Mouse (Mus musculus): ENCODE measurements at regions not wholly inside any gene's neighbourhood (a gene's known extent, or its start where the extent isn't known, plus 50 kb on each side); places are given as distances from the start of the nearest gene placed in this dataset.

DNA sequence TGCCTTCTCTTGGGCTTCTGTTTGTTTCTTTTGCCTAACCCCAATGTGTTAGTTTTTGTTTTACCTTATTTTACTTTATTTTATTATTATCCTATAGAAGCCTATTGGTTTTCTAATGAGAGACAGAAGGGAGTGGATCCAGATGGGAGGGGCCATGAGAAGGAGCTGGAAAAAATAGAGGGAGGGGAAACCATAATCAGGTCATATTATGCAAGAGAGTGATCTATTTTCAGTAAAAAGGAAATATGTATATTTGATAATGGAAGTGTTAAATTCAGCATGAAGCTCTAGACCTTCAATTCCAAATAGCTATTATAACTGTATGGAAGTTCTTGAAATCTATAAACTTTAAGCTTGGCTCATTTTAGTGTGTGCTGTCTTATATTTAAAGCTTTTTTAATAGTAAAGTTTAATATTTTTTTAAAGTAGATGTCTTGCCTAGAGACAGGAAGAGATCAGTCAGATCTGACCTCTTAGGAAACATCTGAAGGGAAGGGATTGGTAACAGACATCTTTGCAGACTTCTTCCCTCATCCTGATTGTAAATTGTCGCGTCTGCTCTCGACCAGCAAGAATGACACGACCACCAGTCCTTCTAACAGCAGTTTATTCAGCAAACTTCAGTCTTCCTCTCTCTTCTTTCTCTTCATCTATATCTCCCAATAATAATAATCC, 87.8 kb upstream of the Supt20 start:
- H3K9ac ChIP-seq (ENCODE audit: low read depth, poor library complexity, severe bottlenecking) = no peak overlapping the region
- no peaks in the 10 kb centered on the region for H3K4me1 ChIP-seq (ENCODE audit: control insufficient read depth, insufficient read depth, low read length)
- no peak overlapping the region for H3K4me3 ChIP-seq (ENCODE audit: low read depth, low read length)
- H3K27me3 ChIP-seq (ENCODE audit: control insufficient read depth, insufficient read depth, low read length, poor library complexity, severe bottlenecking) = no peaks in the 10 kb centered on the region
- H3K9me3 ChIP-seq (replicated peaks; ENCODE audit: control insufficient read depth, insufficient read depth, low read length, poor library complexity, severe bottlenecking) = no peaks in the 10 kb centered on the region; the same call in 1 of the 2 replicates
- H3K36me3 ChIP-seq (ENCODE audit: control insufficient read depth, insufficient read depth, low read length, poor library complexity, severe bottlenecking) = no peaks in the 10 kb centered on the region
- TF ChIP-seq CTCF (IDR thresholded peaks at IDR 0.05; ENCODE audit: low read depth, low read length) (no peak), EP300 (IDR thresholded peaks at IDR 0.05; ENCODE audit: insufficient read depth, low read depth, low read length) (no peak), POLR2A (IDR thresholded peaks at IDR 0.05; ENCODE audit: insufficient read depth, low read length) (no peak)
- no peak overlapping the region for H3K27ac ChIP-seq (ENCODE audit: insufficient read depth, low read length)

DNA sequence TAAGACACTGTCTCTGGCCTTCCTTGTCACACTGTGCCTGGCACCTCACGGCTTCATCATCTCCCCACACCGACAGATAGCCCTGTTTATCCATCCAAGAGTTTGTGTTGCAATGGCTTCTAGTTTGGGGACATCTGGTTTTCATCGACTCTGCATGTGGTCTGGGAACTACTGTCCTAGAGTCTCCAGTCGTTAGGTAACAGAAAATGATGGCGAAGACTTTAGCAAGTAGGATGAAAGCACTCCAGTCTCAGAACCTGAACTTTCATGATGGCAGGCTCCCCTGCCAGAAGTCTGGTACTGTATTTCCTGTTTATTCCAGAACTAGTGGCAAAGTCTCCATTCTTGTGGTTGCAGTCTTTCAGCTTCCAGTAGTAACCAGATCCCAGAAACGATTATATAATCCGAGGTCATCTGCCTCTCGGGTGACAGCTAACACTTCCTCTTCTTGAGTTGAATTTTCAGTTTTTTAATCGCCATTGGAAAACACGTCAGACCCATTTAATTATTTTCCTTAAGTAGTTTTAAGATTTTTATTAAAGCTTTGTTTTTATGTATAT, 81.1 kb upstream of the Supt20 start:
- Histone ChIP-seq H3K36me3 (ENCODE audit: control insufficient read depth, insufficient read depth, low read length, poor library complexity, severe bottlenecking) (no peaks in the 10 kb centered on the region), H3K4me1 (ENCODE audit: control insufficient read depth, insufficient read depth, low read length) (no peaks in the 10 kb centered on the region), H3K27ac (ENCODE audit: insufficient read depth, low read length) (no peak overlapping the region)

DNA sequence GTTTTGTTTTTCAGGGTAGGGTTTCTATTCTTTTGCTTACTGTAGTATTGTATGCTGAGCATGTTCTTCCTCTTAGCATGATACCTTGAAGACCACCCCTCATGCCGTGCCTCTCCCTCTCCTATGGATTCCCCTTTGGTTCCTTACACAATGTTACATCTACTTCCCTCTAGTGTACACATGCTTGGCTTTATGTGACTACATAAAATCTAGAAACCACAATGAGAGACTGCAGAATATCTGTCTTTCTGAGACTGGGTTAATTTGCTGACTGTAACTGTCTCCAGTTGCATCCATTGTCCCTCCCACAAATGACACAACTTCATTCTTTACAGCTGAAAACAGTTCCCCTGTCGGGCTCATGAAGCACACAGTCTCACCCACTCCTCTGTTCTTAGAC, 78.8 kb upstream of the Supt20 start:
- Histone ChIP-seq H3K27ac (ENCODE audit: insufficient read depth, low read length) (no peak overlapping the region), H3K4me3 (ENCODE audit: low read depth, low read length) (no peak overlapping the region), H3K9ac (ENCODE audit: low read depth, poor library complexity, severe bottlenecking) (no peak overlapping the region), H3K36me3 (ENCODE audit: control insufficient read depth, insufficient read depth, low read length, poor library complexity, severe bottlenecking) (no peaks in the 10 kb centered on the region), H3K27me3 (ENCODE audit: control insufficient read depth, insufficient read depth, low read length, poor library complexity, severe bottlenecking) (no peaks in the 10 kb centered on the region), H3K4me1 (ENCODE audit: control insufficient read depth, insufficient read depth, low read length) (no peaks in the 10 kb centered on the region), H3K9me3 (replicated peaks; ENCODE audit: control insufficient read depth, insufficient read depth, low read length, poor library complexity, severe bottlenecking) (peaks cover 11% of the 10 kb centered on the region; the same call in 1 of the 2 replicates)
- TF ChIP-seq POLR2A (IDR thresholded peaks at IDR 0.05; ENCODE audit: insufficient read depth, low read length) (no peak), CTCF (IDR thresholded peaks at IDR 0.05; ENCODE audit: low read depth, low read length) (no peak)

More for the DNA sequence above, 81.1 kb upstream of the Supt20 start:
- H3K27me3 ChIP-seq (ENCODE audit: control insufficient read depth, insufficient read depth, low read length, poor library complexity, severe bottlenecking) = no peaks in the 10 kb centered on the region
- TF ChIP-seq CTCF (IDR thresholded peaks at IDR 0.05; ENCODE audit: low read depth, low read length) = no peak
- no peak for TF ChIP-seq POLR2A (IDR thresholded peaks at IDR 0.05; ENCODE audit: insufficient read depth, low read length)
- no peak for TF ChIP-seq EP300 (IDR thresholded peaks at IDR 0.05; ENCODE audit: insufficient read depth, low read depth, low read length)
- H3K4me3 ChIP-seq (ENCODE audit: low read depth, low read length) = no peak overlapping the region
- no peaks in the 10 kb centered on the region for H3K9me3 ChIP-seq (replicated peaks; ENCODE audit: control insufficient read depth, insufficient read depth, low read length, poor library complexity, severe bottlenecking)
- H3K9ac ChIP-seq (ENCODE audit: low read depth, poor library complexity, severe bottlenecking) = no peak overlapping the region

DNA sequence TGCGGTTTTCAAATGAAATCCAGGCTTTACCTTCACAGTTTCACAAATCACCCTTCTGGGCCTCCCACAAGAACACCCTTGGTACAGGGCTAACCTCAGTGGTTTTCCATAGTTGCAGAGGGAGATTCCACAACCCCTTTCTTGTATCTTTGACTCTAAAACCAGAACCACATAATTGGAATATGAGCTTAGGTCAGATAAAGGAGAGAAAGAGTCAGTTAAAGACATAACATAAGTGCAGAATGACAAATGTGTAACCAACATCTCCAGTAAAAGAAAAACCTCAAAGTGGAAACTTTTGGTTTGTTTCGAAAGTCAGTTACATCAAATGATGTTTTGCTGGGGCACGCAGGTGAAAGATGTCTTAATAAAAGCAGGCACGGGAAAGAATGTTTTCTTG, 75.3 kb upstream of the Supt20 start:
- Histone ChIP-seq H3K9me3 (replicated peaks; ENCODE audit: control insufficient read depth, insufficient read depth, low read length, poor library complexity, severe bottlenecking) (peaks cover 11% of the 10 kb centered on the region; the same call in 1 of the 2 replicates), H3K9ac (ENCODE audit: low read depth, poor library complexity, severe bottlenecking) (no peak overlapping the region), H3K36me3 (ENCODE audit: control insufficient read depth, insufficient read depth, low read length, poor library complexity, severe bottlenecking) (no peaks in the 10 kb centered on the region), H3K27ac (ENCODE audit: insufficient read depth, low read length) (no peak overlapping the region), H3K27me3 (ENCODE audit: control insufficient read depth, insufficient read depth, low read length, poor library complexity, severe bottlenecking) (no peaks in the 10 kb centered on the region), H3K4me3 (ENCODE audit: low read depth, low read length) (no peak overlapping the region), H3K4me1 (ENCODE audit: control insufficient read depth, insufficient read depth, low read length) (no peaks in the 10 kb centered on the region)
- TF ChIP-seq EP300 (IDR thresholded peaks at IDR 0.05; ENCODE audit: insufficient read depth, low read depth, low read length) = no peak
- TF ChIP-seq CTCF (IDR thresholded peaks at IDR 0.05; ENCODE audit: low read depth, low read length) = no peak
- TF ChIP-seq POLR2A (IDR thresholded peaks at IDR 0.05; ENCODE audit: insufficient read depth, low read length) = no peak

GRCm38 (mm10) chr3:54618286-54618685, 74.3 kb upstream of the Supt20 start:
- no peak for TF ChIP-seq CTCF (IDR thresholded peaks at IDR 0.05; ENCODE audit: low read depth, low read length)
- no peak for TF ChIP-seq EP300 (IDR thresholded peaks at IDR 0.05; ENCODE audit: insufficient read depth, low read depth, low read length)
- no peak for TF ChIP-seq POLR2A (IDR thresholded peaks at IDR 0.05; ENCODE audit: insufficient read depth, low read length)
- peaks cover 11% of the 10 kb centered on the region; the same call in 1 of the 2 replicates for H3K9me3 ChIP-seq (replicated peaks; ENCODE audit: control insufficient read depth, insufficient read depth, low read length, poor library complexity, severe bottlenecking)
- no peaks in the 10 kb centered on the region for H3K27me3 ChIP-seq (ENCODE audit: control insufficient read depth, insufficient read depth, low read length, poor library complexity, severe bottlenecking)
- H3K36me3 ChIP-seq (ENCODE audit: control insufficient read depth, insufficient read depth, low read length, poor library complexity, severe bottlenecking) = no peaks in the 10 kb centered on the region
- H3K9ac ChIP-seq (ENCODE audit: low read depth, poor library complexity, severe bottlenecking) = no peak overlapping the region
- H3K4me1 ChIP-seq (ENCODE audit: control insufficient read depth, insufficient read depth, low read length) = no peaks in the 10 kb centered on the region
- H3K4me3 ChIP-seq (ENCODE audit: low read depth, low read length) = no peak overlapping the region
- H3K27ac ChIP-seq (ENCODE audit: insufficient read depth, low read length) = no peak overlapping the region

GRCm38 (mm10) chr3:54630254-54630653, 62.4 kb upstream of the Supt20 start:
- H3K4me3 ChIP-seq (ENCODE audit: low read depth, low read length) = no peak overlapping the region
- no peaks in the 10 kb centered on the region for H3K36me3 ChIP-seq (ENCODE audit: control insufficient read depth, insufficient read depth, low read length, poor library complexity, severe bottlenecking)
- H3K27me3 ChIP-seq (ENCODE audit: control insufficient read depth, insufficient read depth, low read length, poor library complexity, severe bottlenecking) = no peaks in the 10 kb centered on the region
- H3K4me1 ChIP-seq (ENCODE audit: control insufficient read depth, insufficient read depth, low read length) = no peaks in the 10 kb centered on the region
- no peak overlapping the region for H3K27ac ChIP-seq (ENCODE audit: insufficient read depth, low read length)
- H3K9me3 ChIP-seq (replicated peaks; ENCODE audit: control insufficient read depth, insufficient read depth, low read length, poor library complexity, severe bottlenecking) = no peaks in the 10 kb centered on the region
- TF ChIP-seq POLR2A (IDR thresholded peaks at IDR 0.05; ENCODE audit: insufficient read depth, low read length) (no peak), CTCF (IDR thresholded peaks at IDR 0.05; ENCODE audit: low read depth, low read length) (no peak), EP300 (IDR thresholded peaks at IDR 0.05; ENCODE audit: insufficient read depth, low read depth, low read length) (no peak)
- H3K9ac ChIP-seq (ENCODE audit: low read depth, poor library complexity, severe bottlenecking) = no peak overlapping the region
